Mouse (Mus musculus) gonadal fat pad, adult 2 months (tissue): Measurements from ENCODE around the gene Arhgap24. TPM values are rescaled to one million over a fixed set of nuclear protein-coding genes. Genes with fewer than 3 reads are reported as not detected.

Experiments used
- DNase-seq: peaks from one replicate; pipeline ENCODE4 v3.0.0-alpha.2; 2012; ENCODE audit warnings: low read depth
- polyA plus RNA-seq: library from polyadenylated mRNA; depleted of rRNA; stranded (reverse); fragments of >200 nt; gene quantifications from 2 replicates; pipeline ENCODE4 v1.2.3, GENCODE M21; 2012

Arhgap24 gene
- polyA plus RNA-seq, 1 experiment = 16.7 TPM

GRCm38 (mm10) chr5:102577729-102578128 lies 96.5 kb downstream of the Arhgap24 start:
- no peak for DNase-seq

DNA sequence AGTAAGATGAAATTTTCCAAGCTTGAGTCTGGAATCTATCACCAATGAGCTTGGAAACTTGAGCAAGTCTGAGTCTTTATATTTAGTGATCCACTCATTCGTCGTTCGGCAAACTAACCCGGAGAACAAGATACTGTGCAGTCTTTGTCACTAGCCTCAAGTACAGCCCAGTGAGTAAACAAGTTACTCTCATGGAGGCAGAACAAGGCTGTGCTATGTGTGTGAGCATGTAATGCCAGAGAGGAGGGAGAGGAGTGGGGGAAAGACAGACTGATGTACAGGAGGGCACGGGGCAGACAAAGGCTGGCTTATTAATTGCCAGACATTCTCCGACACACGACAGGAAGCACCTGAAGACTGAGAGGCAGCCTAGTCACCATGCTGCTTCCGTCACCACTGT lies 97.2 kb downstream of the Arhgap24 start:
- DNase-seq = no peak

DNA sequence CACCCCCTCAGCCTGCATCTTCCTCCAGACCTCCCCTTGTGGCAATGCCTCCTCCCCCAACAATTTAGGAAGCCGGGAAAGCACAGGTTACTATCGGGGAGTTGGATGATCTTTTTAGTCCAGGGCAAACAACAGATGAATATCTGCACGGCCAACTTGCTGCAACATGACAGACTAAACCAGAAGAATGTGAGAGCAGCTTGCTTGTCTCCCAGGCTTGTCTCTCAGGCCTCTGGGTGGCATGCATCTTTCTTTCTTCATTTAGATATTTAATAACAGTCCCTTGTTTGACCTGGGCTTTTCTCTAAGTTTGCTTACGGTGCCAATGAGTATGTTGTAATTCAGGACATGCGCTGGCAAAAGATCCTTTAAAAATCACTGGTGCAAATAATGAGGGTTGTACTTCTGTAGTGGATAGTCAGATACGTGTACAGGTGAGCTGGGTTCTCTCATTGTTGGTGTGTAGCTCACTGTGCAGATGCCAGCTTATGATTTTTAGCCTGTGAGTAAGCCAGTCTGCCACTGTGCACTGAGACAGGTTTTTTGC lies 101.7 kb downstream of the Arhgap24 start:
- no peak for DNase-seq

DNA sequence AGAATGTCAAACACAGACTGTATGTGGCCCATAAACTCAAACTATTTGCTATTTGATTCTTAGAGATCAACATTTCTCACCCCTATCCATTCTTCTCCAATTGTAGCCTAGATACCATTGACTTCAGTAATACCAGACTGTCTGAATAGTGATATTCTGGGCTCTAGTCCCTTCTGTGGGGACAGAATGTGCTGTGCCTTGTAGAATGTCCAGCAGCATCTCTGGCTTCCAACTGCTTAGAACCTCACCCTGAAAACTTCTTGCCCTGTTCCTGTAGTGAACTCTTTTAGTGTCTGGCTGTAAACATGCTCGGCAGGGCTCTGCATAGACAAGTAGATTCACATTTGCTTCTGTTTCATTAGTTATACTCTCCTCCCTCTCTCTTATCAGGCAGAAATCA lies 110.2 kb downstream of the Arhgap24 start:
- DNase-seq = no peak

- no peak for DNase-seq
These were observed 111.9 kb downstream of the Arhgap24 start for GRCm38 (mm10) chr5:102593058-102593457.

GRCm38 (mm10) chr5:102599102-102599501 lies 117.9 kb downstream of the Arhgap24 start:
- DNase-seq = no peak

- DNase-seq = no peak
These were observed 132.4 kb downstream of the Arhgap24 start for GRCm38 (mm10) chr5:102613571-102613970.

GRCm38 (mm10) chr5:102614081-102614480 lies 132.9 kb downstream of the Arhgap24 start:
- no peak for DNase-seq

DNA sequence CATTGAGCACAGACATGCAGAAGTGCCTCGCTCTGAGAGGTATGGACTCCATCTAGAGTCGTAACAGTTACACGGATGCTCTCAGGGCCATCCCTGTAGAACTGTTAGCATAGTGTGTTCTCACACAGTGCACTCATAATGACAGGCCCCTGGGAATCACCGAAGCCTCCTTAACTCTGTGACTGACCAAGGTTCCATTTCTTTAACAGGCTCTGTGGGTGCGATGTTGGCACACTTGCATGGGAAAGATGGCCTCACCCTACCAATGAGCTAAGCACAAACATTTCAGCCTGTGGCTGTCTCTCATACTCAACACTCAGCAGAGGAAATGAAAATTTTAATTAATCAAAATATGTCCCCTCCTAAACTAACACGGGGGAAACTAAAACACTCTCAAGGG lies 134.1 kb downstream of the Arhgap24 start:
- no peak for DNase-seq

- peak; percentile 89 for DNase-seq
These were observed 139.8 kb downstream of the Arhgap24 start for GRCm38 (mm10) chr5:102621036-102621435.

DNA sequence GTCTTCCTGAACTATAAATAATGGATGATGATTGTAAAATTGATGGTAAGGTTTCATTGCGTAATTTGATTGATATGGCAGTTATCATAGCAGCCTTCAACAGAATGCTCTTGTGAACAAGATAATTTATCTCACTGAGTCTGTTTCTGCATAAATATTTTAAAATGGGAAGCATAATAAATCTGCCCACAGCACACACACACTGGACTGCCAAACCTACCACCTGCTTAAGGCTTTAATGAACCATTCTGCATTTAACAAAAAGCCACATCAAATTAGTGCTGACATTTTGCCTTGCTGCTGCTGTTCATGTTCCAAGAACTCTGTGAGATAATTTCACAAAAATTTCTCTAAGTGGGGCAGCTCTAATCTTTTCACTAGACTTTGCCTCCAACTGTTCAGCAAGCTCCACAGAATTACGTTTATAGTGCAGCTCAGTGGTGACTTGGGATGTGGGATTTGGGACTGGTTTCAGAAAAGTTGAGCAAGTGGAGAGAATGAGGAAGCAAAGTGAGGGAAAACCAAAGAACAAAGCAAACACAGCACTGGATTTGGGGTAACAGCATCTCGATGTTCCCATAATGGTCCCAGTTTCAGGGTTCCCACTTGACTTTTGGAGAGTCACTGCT lies 142.7 kb downstream of the Arhgap24 start:
- DNase-seq = no peak

DNA sequence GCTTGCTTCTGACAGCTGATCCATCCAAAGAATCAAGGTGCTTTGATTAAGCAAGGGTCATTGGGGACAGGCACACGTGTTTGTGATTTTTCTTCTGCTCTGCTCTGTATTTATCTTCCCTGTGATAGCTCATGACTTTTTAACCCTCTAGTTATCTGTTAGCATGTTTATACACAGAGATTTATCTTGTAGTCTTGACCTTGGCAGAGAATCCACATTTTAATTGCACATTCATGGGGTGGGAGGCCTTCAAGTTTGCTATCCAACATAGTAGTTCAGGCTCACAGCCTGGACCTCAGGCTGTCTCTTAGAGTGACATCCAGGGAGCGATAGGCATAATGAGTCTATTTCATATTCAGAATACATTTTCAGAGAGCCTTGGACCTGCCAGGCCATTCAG lies 145.5 kb downstream of the Arhgap24 start:
- no peak for DNase-seq

GRCm38 (mm10) chr5:102629362-102629771 lies 148.2 kb downstream of the Arhgap24 start:
- no peak for DNase-seq

GRCm38 (mm10) chr5:102635591-102635990 lies 154.4 kb downstream of the Arhgap24 start:
- DNase-seq = no peak

- no peak for DNase-seq
These were observed 158.8 kb downstream of the Arhgap24 start for GRCm38 (mm10) chr5:102639782-102640559.

- DNase-seq = no peak
These were observed 162.2 kb downstream of the Arhgap24 start for GRCm38 (mm10) chr5:102643364-102643763.

GRCm38 (mm10) chr5:102643820-102644219 lies 162.6 kb downstream of the Arhgap24 start:
- DNase-seq = no peak

DNA sequence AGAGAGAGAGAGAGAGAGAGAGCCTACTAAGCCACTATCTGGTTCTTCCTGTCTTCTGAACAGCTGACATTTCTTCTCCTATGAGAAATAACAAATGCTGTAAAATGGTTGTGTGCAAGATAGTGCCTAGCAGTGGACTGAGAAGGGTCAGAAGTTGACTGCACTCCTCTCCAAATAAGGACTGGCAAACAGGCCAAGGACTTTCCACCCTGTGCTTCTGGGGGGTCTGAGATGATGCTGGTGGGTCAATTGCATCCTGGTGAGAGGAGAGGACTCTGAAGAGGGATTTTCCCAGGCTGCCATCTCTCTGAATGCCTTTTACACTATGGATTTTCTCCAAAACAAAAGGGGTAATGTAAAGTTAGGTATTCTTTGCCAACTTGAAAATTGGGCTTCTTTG lies 177.9 kb downstream of the Arhgap24 start:
- DNase-seq = no peak

DNA sequence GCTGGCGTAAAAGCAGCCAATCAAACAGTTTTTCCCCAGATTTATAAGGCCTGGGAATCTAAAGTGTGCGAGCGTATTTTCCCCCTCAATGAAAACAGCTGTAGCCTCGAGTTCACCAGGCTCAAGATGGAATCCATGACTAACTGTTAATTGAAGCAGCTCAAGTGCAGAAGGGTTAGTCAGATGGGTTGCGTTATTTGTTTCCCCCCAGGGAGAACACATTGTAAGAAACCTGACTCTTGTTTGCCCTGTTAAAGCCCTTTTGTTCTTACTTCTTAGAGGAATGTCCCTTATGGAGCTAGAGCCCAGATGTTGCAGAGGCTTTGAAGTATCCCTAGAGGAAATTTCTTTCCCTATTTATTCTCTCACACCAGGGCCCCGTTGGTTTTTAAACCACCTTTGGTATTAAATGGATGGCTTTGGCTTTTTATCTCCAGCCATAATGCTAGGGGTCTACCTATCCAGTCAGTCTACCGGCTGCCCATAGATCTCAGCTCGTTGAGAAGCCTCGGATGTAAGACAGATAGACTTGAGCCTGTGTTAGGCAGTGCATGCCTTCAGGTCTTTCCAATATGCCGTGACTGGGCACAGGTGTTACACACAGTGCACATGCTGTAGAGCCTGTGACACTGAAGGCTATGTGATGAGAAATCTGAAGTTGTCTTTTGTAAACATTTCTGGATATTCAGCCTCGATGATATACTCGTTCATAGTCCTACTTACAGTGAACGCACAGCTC lies 184.0 kb downstream of the Arhgap24 start:
- DNase-seq = peak; percentile 47

DNA sequence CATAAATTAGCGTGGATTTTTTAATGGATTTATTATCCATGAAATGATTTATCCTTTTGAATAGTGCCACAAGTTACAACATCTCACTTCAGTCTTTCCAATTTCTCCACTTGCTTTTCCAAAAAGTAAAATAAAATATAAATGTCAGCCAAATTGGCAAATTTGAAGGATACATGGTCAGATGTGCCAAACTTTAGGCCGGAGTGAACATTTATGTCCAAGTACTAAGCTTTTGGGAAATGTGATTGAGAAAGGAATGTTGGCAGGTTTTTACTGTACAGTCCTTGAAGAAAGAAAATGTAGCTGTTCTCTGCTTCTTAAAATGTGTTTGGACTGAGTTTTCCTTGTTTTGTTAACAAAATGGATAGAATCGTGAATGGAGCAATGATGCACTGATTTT lies 185.7 kb downstream of the Arhgap24 start:
- peak; percentile 65 for DNase-seq

- DNase-seq = peak; percentile 65
These were observed 186.8 kb downstream of the Arhgap24 start for GRCm38 (mm10) chr5:102667754-102668575.
